Mouse (Mus musculus): ENCODE results near the gene Fam20a. TPM values are rescaled to one million over a fixed set of nuclear protein-coding genes. Genes with fewer than 3 reads are reported as not detected.

Gene Fam20a
- polyA plus RNA-seq, 1 experiment = 0.54 TPM

GRCm38 (mm10) chr11:109717448-109717847 is 4.6 kb downstream of the Fam20a start:
- no peaks in the 10 kb centered on the region for H3K9me3 ChIP-seq
- peaks cover 29% of the 10 kb centered on the region for H3K4me1 ChIP-seq
- H3K27me3 ChIP-seq (replicated peaks) = peaks cover 72% of the 10 kb centered on the region
- no peak for TF ChIP-seq FLI1 (IDR thresholded peaks at IDR 0.05; ENCODE audit: low read length)
- no peak for TF ChIP-seq GATA1 (IDR thresholded peaks at IDR 0.05; ENCODE audit: borderline replicate concordance, low read length)
- no peak overlapping the region for H3K4me3 ChIP-seq (replicated peaks)
- no peaks in the 10 kb centered on the region for H3K36me3 ChIP-seq (replicated peaks; ENCODE audit: low read length)

DNA sequence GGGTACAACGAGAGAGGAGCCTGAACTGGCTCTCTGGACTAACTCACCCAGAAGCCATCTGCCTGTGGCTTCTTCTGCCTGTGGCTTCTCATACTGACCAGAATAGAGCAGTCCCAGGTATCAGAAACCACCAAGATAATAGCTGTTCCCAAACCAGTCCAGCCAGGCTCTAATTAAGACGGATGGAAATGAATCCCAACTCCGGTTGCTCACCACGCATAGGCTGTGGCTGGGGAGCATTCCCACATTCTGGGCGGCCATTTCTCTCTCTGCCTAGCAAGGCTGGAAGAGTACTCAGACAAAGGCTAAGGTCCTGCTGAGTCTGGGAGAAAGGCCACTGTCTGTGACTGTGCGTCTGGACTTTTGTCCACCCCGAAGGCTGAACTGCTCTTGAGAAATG is 5.1 kb downstream of the Fam20a start:
- Histone ChIP-seq H3K4me3 (replicated peaks) (no peak overlapping the region), H3K27me3 (replicated peaks) (peaks cover 68% of the 10 kb centered on the region), H3K9me3 (no peaks in the 10 kb centered on the region), H3K4me1 (peaks cover 27% of the 10 kb centered on the region), H3K36me3 (replicated peaks; ENCODE audit: low read length) (no peaks in the 10 kb centered on the region)
- no peak for TF ChIP-seq GATA1 (IDR thresholded peaks at IDR 0.05; ENCODE audit: borderline replicate concordance, low read length)
- TF ChIP-seq FLI1 (IDR thresholded peaks at IDR 0.05; ENCODE audit: low read length) = no peak

GRCm38 (mm10) chr11:109715311-109715781 is 6.7 kb downstream of the Fam20a start:
- H3K9me3 ChIP-seq = no peaks in the 10 kb centered on the region
- H3K36me3 ChIP-seq (replicated peaks; ENCODE audit: low read length) = no peaks in the 10 kb centered on the region
- peaks cover 54% of the 10 kb centered on the region for H3K27me3 ChIP-seq (replicated peaks)

DNA sequence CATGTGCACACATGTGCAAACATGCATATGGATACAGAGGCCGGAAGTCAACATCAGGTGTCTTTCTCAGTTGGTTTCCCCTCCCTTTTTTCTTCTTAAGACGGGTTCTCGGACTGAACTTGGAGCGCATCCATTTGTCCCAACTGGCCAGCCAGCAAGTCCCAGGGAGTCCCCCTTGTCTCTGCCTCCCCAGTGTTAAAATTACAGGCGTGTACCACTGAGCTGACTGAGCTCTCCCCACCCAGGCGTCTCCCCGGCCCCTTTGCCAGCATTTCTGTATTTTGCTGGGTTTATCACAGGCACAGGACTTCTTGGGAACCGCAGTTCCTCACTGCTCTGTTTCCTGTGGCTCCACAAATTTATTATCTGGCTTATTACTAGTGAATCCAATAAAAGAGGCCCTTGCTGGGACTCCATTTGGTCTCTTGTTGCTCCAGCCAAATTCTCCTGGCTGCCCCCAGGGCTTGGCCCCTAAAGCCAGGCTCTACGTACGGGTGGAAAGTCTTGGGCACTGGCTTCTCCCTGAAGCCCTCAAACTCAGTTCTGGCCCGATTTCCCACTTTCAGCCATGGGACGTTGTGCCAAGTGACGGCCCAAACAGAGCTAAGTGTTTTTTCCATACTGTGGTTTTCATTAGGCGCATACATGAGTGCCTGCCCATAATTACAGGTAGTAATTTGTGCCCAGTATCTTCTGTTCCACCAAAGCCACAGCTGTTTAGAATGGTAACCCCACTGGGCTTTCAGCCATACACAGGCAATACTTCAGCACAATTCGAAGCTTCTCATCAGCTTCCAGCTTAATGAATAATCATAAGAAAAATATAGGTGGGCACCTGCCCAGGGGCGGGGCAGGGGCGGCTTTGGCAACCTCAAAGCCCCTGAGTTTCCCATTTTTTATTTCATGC is 7.5 kb downstream of the Fam20a start:
- Histone ChIP-seq H3K27me3 (replicated peaks) (peaks cover 47% of the 10 kb centered on the region), H3K36me3 (replicated peaks; ENCODE audit: low read length) (no peaks in the 10 kb centered on the region), H3K9me3 (no peaks in the 10 kb centered on the region), H3K4me1 (peaks cover 18% of the 10 kb centered on the region), H3K4me3 (replicated peaks) (no peak overlapping the region)
- TF ChIP-seq FLI1 (IDR thresholded peaks at IDR 0.05; ENCODE audit: low read length) = no peak
- no peak for TF ChIP-seq GATA1 (IDR thresholded peaks at IDR 0.05; ENCODE audit: borderline replicate concordance, low read length)

More at GRCm38 (mm10) chr11:109715311-109715781, 6.7 kb downstream of the Fam20a start:
- no peak for TF ChIP-seq GATA1 (IDR thresholded peaks at IDR 0.05; ENCODE audit: borderline replicate concordance, low read length)
- TF ChIP-seq FLI1 (IDR thresholded peaks at IDR 0.05; ENCODE audit: low read length) = no peak
- Histone ChIP-seq H3K4me3 (replicated peaks) (no peak overlapping the region), H3K4me1 (peaks cover 14% of the 10 kb centered on the region; the same call in 1 of the 2 replicates)

GRCm38 (mm10) chr11:109709501-109709900 is 12.6 kb downstream of the Fam20a start:
- H3K4me1 ChIP-seq = peaks cover 30% of the 10 kb centered on the region
- H3K4me3 ChIP-seq (replicated peaks) = no peak overlapping the region
- H3K9me3 ChIP-seq = no peaks in the 10 kb centered on the region
- peaks cover 24% of the 10 kb centered on the region for H3K27me3 ChIP-seq (replicated peaks)
- TF ChIP-seq FLI1 (IDR thresholded peaks at IDR 0.05; ENCODE audit: low read length) = no peak
- TF ChIP-seq GATA1 (IDR thresholded peaks at IDR 0.05; ENCODE audit: borderline replicate concordance, low read length) = no peak
- H3K36me3 ChIP-seq (replicated peaks; ENCODE audit: low read length) = no peaks in the 10 kb centered on the region

DNA sequence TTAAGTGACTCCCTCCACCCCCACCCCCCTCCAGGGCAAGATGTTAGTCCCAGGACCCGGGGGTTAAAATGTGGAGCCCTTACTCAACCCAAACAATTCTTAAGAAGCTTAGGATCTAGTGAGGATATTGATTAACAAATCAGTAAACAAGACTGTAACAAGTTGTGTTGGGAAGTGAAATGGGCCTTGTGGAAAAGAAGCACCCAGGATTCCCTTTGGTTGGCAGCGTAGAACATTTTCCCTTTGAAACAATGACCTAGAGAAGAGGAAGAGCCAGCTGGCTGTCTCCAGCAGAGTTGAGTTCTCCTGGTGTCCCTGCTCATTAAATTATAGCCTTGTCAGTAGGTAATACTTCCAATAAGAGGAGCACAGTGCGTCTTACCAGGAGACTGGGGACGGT is 13.3 kb downstream of the Fam20a start:
- TF ChIP-seq GATA1 (IDR thresholded peaks at IDR 0.05; ENCODE audit: borderline replicate concordance, low read length) (no peak), FLI1 (IDR thresholded peaks at IDR 0.05; ENCODE audit: low read length) (no peak)
- H3K27me3 ChIP-seq (replicated peaks) = peaks cover 25% of the 10 kb centered on the region
- peaks cover 34% of the 10 kb centered on the region for H3K4me1 ChIP-seq
- no peaks in the 10 kb centered on the region for H3K9me3 ChIP-seq
- no peak overlapping the region for H3K4me3 ChIP-seq (replicated peaks)
- H3K36me3 ChIP-seq (replicated peaks; ENCODE audit: low read length) = no peaks in the 10 kb centered on the region

GRCm38 (mm10) chr11:109707442-109707841 is 14.6 kb downstream of the Fam20a start:
- Histone ChIP-seq H3K36me3 (replicated peaks; ENCODE audit: low read length) (no peaks in the 10 kb centered on the region), H3K4me1 (peaks cover 27% of the 10 kb centered on the region), H3K4me3 (replicated peaks) (no peak overlapping the region), H3K9me3 (no peaks in the 10 kb centered on the region), H3K27me3 (replicated peaks) (peaks cover 23% of the 10 kb centered on the region)
- TF ChIP-seq GATA1 (IDR thresholded peaks at IDR 0.05; ENCODE audit: borderline replicate concordance, low read length) = no peak

DNA sequence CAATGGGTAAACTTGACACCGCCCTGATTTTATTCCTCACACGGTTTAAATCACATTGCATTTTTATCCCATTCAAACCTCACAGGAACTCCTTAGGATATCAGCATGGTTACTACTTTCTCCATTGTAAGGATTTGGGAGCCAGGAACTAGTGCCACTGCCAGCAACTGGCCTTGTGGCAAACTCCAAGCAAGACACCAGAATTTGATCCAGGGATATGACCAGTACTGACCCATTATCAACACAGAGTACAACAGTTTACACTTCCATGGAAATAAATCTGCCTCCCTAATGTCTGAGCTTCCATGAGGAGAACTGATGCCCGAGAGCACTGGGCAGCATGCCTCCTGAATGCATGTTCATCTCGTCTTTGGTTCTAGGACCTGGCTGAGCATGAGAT is 15.5 kb downstream of the Fam20a start:
- H3K9me3 ChIP-seq = no peaks in the 10 kb centered on the region

GRCm38 (mm10) chr11:109706055-109706412 is 16.0 kb downstream of the Fam20a start:
- Histone ChIP-seq H3K9me3 (no peaks in the 10 kb centered on the region), H3K4me1 (peaks cover 24% of the 10 kb centered on the region), H3K36me3 (replicated peaks; ENCODE audit: low read length) (no peaks in the 10 kb centered on the region), H3K4me3 (replicated peaks) (no peak overlapping the region), H3K27me3 (replicated peaks) (peaks cover 26% of the 10 kb centered on the region)
- TF ChIP-seq FLI1 (IDR thresholded peaks at IDR 0.05; ENCODE audit: low read length) = no peak
- TF ChIP-seq GATA1 (IDR thresholded peaks at IDR 0.05; ENCODE audit: borderline replicate concordance, low read length) = no peak

More for the DNA sequence above, 15.5 kb downstream of the Fam20a start:
- no peak for TF ChIP-seq GATA1 (IDR thresholded peaks at IDR 0.05; ENCODE audit: borderline replicate concordance, low read length)
- no peak for TF ChIP-seq FLI1 (IDR thresholded peaks at IDR 0.05; ENCODE audit: low read length)
- Histone ChIP-seq H3K36me3 (replicated peaks; ENCODE audit: low read length) (no peaks in the 10 kb centered on the region), H3K4me1 (peaks cover 24% of the 10 kb centered on the region), H3K27me3 (replicated peaks) (peaks cover 26% of the 10 kb centered on the region), H3K4me3 (replicated peaks) (no peak overlapping the region)

DNA sequence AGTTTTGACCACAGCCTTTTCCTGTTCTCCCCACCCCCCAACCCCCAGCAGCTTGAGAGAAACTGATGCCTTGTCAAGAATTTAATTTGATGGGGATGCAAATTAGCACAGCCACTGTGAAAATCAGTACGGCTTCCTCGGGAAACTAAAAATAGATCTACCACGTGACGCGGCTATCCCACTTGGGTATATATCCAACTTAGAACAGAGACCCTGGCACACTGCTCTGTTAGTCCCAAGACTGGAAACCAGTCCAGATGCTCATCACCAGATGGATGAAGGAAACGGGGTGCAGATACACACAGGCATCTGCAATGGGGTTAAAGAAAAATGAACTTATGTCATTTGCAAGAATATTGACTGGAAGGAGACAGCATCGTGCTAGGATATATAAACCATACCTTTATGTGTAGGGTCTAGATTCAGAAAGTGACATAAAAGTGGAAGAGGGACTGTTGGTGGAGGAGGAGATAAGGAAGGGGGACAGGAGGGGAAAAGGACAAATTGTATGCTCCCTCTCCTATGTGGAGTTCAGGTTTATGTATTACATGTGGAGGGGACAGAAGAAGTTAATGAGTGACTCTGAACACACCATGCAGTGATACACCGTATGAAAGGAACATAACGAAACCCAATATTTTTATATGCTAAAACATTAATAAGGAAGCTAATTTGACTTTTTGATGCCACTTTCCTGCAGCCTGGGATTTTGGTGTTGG is 16.6 kb downstream of the Fam20a start:
- peaks cover 24% of the 10 kb centered on the region for H3K27me3 ChIP-seq (replicated peaks)
- H3K4me3 ChIP-seq (replicated peaks) = no peak overlapping the region
- TF ChIP-seq FLI1 (IDR thresholded peaks at IDR 0.05; ENCODE audit: low read length) (no peak), GATA1 (IDR thresholded peaks at IDR 0.05; ENCODE audit: borderline replicate concordance, low read length) (no peak)
- no peaks in the 10 kb centered on the region for H3K36me3 ChIP-seq (replicated peaks; ENCODE audit: low read length)
- no peaks in the 10 kb centered on the region for H3K9me3 ChIP-seq
- peaks cover 28% of the 10 kb centered on the region for H3K4me1 ChIP-seq
